Mouse (Mus musculus) layer of hippocampus, postnatal 25 days (tissue): ENCODE measurements around the gene Rrad. TPM values are rescaled to one million over a fixed set of nuclear protein-coding genes. Genes with fewer than 3 reads are reported as not detected.
A peak's percentile ranks its signal among the peaks of the same experiment; 100 is the strongest.
"Not testable (repeated sequence)": the region's sequence is repeated elsewhere in the genome, so short reads cannot be mapped to it uniquely, and the experiment has no call there.

Experiments used
- DNase-seq, 2 experiments: peaks; one replicate each; pipeline ENCODE4 v3.0.0; 2022; ENCODE audit warnings: mixed read lengths in 2 of 2, low spot score in 1 of 2; ENCODE audit errors: extremely low spot score in 1 of 2
- total RNA-seq, 2 experiments: library from RNA; stranded (reverse); gene quantifications; 2 replicates each; pipeline ENCODE4 v1.2.3; 2021

Rrad gene
- total RNA-seq: 1 to 10 TPM; 1.4 to 1.5 TPM

- no peak for DNase-seq
Observed at GRCm38 (mm10) chr8:104630981-104631663, at the start of gene Rrad. TSS of gene Rrad (minus strand) at chr8:104631327.

- no peak for DNase-seq
Observed at GRCm38 (mm10) chr8:104655614-104656013, 24.5 kb upstream of the Rrad start.

- peak in 1 of 2 experiments; percentile 69 for DNase-seq
Observed at GRCm38 (mm10) chr8:104654984-104655383, 23.9 kb upstream of the Rrad start.

- DNase-seq: not testable (repeated sequence)
Observed at GRCm38 (mm10) chr8:104644187-104644586, 13.1 kb upstream of the Rrad start.

GRCm38 (mm10) chr8:104642324-104642654 is 11.2 kb upstream of the Rrad start:
- no peak for DNase-seq

GRCm38 (mm10) chr8:104641426-104642323 is 10.5 kb upstream of the Rrad start, which contains the start of gene Ciao2b:
TSS of gene Ciao2b (minus strand) at chr8:104641965.
- DNase-seq: peak; percentile 79 to 81

- DNase-seq: no peak
Observed at GRCm38 (mm10) chr8:104640831-104641370, 9.8 kb upstream of the Rrad start.

GRCm38 (mm10) chr8:104640241-104640640 is 9.1 kb upstream of the Rrad start:
- DNase-seq: peak in 1 of 2 experiments; percentile 0

- DNase-seq: no peak
Observed at GRCm38 (mm10) chr8:104638010-104638409, 6.9 kb upstream of the Rrad start.

GRCm38 (mm10) chr8:104635004-104635710 is 4.0 kb upstream of the Rrad start:
- no peak for DNase-seq

GRCm38 (mm10) chr8:104633156-104633744 is 2.1 kb upstream of the Rrad start:
- no peak for DNase-seq

GRCm38 (mm10) chr8:104632486-104632885 is 1.4 kb upstream of the Rrad start:
- no peak for DNase-seq

GRCm38 (mm10) chr8:104631975-104632374 is 848 bp upstream of the Rrad start:
- no peak for DNase-seq

GRCm38 (mm10) chr8:104630574-104630973 is 553 bp downstream of the Rrad start:
- DNase-seq: no peak

- no peak for DNase-seq
Observed at GRCm38 (mm10) chr8:104630111-104630479, 1.0 kb downstream of the Rrad start.

GRCm38 (mm10) chr8:104629306-104630110 is 1.6 kb downstream of the Rrad start:
- no peak for DNase-seq

- no peak for DNase-seq
Observed at GRCm38 (mm10) chr8:104628402-104628801, 2.7 kb downstream of the Rrad start.

GRCm38 (mm10) chr8:104627065-104627740 is 3.9 kb downstream of the Rrad start:
- DNase-seq: no peak

- no peak for DNase-seq
Observed at GRCm38 (mm10) chr8:104624161-104624560, 7.0 kb downstream of the Rrad start, which contains the start of gene Cdh16. TSS of gene Cdh16 (minus strand) at chr8:104624396.
